ENCODE assay signal across 19 mouse cellular contexts in the genomic region with DNA sequence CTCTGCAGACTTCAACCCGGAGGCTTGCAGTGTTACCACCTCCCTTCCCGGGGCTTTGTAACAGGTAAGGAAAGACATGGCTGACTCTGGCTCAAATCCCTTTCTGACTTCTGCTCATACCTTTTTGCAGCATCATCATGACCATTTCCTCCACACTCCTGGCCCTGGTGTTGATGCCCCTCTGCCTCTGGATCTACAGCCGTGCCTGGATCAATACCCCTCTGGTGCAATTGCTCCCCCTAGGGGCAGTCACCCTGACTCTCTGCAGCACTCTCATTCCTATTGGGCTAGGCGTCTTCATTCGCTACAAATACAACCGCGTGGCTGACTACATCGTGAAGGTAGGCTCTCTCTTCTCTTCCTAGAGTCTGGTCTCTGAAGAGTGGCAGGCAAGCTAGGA. TPM values are rescaled to one million over a fixed set of nuclear protein-coding genes. Genes with fewer than 3 reads are reported as not detected.
DNase-seq lines count a peak whose midpoint lies in the region; ATAC-seq and TF ChIP-seq lines count a peak whose summit lies in the region.
"Not testable (repeated sequence)": the region's sequence is repeated elsewhere in the genome, so short reads cannot be mapped to it uniquely, and the experiment has no call there.
"Had no signal": no experiment of that assay in that cellular context is flagged by ENCODE, and none has a peak within 500 bp of the region (broad histone marks: within the 10 kb centered on the region; RNA-seq: fewer than 3 reads in every experiment).

No protein-coding gene starts in this region.

- TF ChIP-seq POLR2A in brain, embryonic 14.5 days (IDR thresholded peaks at IDR 0.05; ENCODE audit: borderline replicate concordance, extremely low read depth, insufficient read depth, insufficient read length, poor library complexity, severe bottlenecking); small intestine, adult 2 months (IDR thresholded peaks at IDR 0.05; ENCODE audit: low read depth, low read length): not testable (repeated sequence)

- in situ Hi-C loops in Patski (cut with MboI; ENCODE audit: low pct_unique_long_range_greater_than_20kb), result not testable (repeated sequence)

- H3K9me3 ChIP-seq in liver, embryonic 11.5 days (ENCODE audit: control insufficient read depth, low read length), result not testable (repeated sequence)

- H3K4me1 ChIP-seq in liver, embryonic 11.5 days (replicated peaks; ENCODE audit: control insufficient read depth, insufficient read depth, low read length); small intestine, adult 2 months (ENCODE audit: control insufficient read depth, insufficient read depth, insufficient read length, low read length): not testable (repeated sequence)

- not testable (repeated sequence) for H3K27ac ChIP-seq in liver, embryonic 11.5 days (ENCODE audit: low read depth, low read length); small intestine, adult 2 months (ENCODE audit: insufficient read depth, low read depth, low read length)

- DNase-seq in B cell, adult 2 months, result peak; percentile 30 to 39
- not testable (repeated sequence) for DNase-seq in Patski (ENCODE audit: low read depth, low spot score); brain, embryonic 14.5 days (ENCODE audit: low read depth); liver, embryonic 11.5 days (ENCODE audit: low spot score)
- DNase-seq in heart, adult 11 months, result peak; percentile 88

- not testable (repeated sequence) for H3K36me3 ChIP-seq in liver, embryonic 11.5 days (ENCODE audit: control insufficient read depth, insufficient read depth, low read length); small intestine, adult 2 months (ENCODE audit: control insufficient read depth, insufficient read depth, low read length)

- 37% methylated on average over 8 of the region's 8 CpGs for WGBS in liver, embryonic 11.5 days
- WGBS in small intestine, adult 2 months, result 28% methylated on average over 8 of the region's 8 CpGs

- TF ChIP-seq CTCF in Patski (IDR thresholded peaks at IDR 0.05), result peak; percentile 45
- peak; percentile 18; the same call in 1 of the 2 replicates for TF ChIP-seq CTCF in brain, embryonic 14.5 days (IDR thresholded peaks at IDR 0.05; ENCODE audit: borderline replicate concordance, extremely low read depth, insufficient read depth, insufficient read length)
- TF ChIP-seq CTCF in small intestine, adult 2 months (IDR thresholded peaks at IDR 0.05; ENCODE audit: extremely low read depth, insufficient read length, insufficient replicate concordance, low read depth, low read length), result peak; percentile 26; the same call in 1 of the 2 replicates

- ATAC-seq in Patski, result not testable (repeated sequence)
- ATAC-seq in inflammation-experienced regulatory T-cells, adult 6 months, result peak; percentile 80
- ATAC-seq in liver, embryonic 11.5 days (replicated peaks; ENCODE audit: low FRiP score), result 0 out of 2 replicates have a peak, but pooled peaks have one; percentile 43
- ATAC-seq in megakaryocyte progenitor cell, adult 5-6 weeks (replicated peaks; ENCODE audit: poor library complexity), result peak; percentile 87

- not testable (repeated sequence) for H3K27me3 ChIP-seq in Patski
- H3K27me3 ChIP-seq in liver, embryonic 11.5 days (replicated peaks; ENCODE audit: control insufficient read depth, insufficient read depth, low read length), result peaks cover 41% of the 10 kb centered on the region
- peaks cover 26% of the 10 kb centered on the region for H3K27me3 ChIP-seq in small intestine, adult 2 months (ENCODE audit: control insufficient read depth, insufficient read depth, low read length)

- POLR2A ChIA-PET in Patski (lab: Charles Lee), result not testable (repeated sequence)

- not testable (repeated sequence) for H3K9ac ChIP-seq in liver, embryonic 11.5 days (ENCODE audit: low read depth, low read length)

- CTCF ChIA-PET in Patski (lab: Charles Lee), result not testable (repeated sequence)

- not testable (repeated sequence) for H3K4me3 ChIP-seq in liver, embryonic 11.5 days (ENCODE audit: low read depth, low read length); small intestine, adult 2 months (ENCODE audit: low read depth, low read length)

- not testable (repeated sequence) for H3K4me2 ChIP-seq in liver, embryonic 11.5 days

RNA-seq across cellular contexts. Expression of gene Slc10a4, which starts 1.5 kb away (rescaled TPM):
- not detected for polyA plus RNA-seq in Patski (2021)
- 20.7 and 23.6 TPM in 2 replicates for polyA plus RNA-seq in brain, embryonic 14.5 days (2012; rRNA removed)
- polyA plus RNA-seq in inflammation-experienced regulatory T-cells, adult 6 months (2017; shearing (Covaris generic)), result not detected
- polyA plus RNA-seq in liver, embryonic 11.5 days (2014; fragmentation: Nextera tagmentation; extraction: Ambion mirVana), result 0.37 and 0.62 TPM in 2 replicates
- not detected in 2 replicates for total RNA-seq in megakaryocyte progenitor cell, adult 5-6 weeks (2015)
- total RNA-seq in megakaryocyte progenitor cell, adult 5-6 weeks (2017), result not detected in 2 replicates
- 0.89 and 1.6 TPM in 2 replicates for polyA plus RNA-seq in small intestine, adult 2 months (2012; rRNA removed)
- total RNA-seq: gastrocnemius, adult 8-10 months had no signal
- polyA plus RNA-seq: C2C12 had no signal

RNA-seq across cellular contexts. Expression of gene Gm10135, which starts 33.7 kb away (rescaled TPM):
- polyA plus RNA-seq in Patski (2021), result not detected
- polyA plus RNA-seq in brain, embryonic 14.5 days (2012; rRNA removed), result not detected in 2 replicates
- not detected for polyA plus RNA-seq in inflammation-experienced regulatory T-cells, adult 6 months (2017; shearing (Covaris generic))
- not detected in 2 replicates for polyA plus RNA-seq in liver, embryonic 11.5 days (2014; fragmentation: Nextera tagmentation; extraction: Ambion mirVana)
- not detected in 2 replicates for total RNA-seq in megakaryocyte progenitor cell, adult 5-6 weeks (2015)
- 1.3 and 4.6 TPM in 2 replicates for total RNA-seq in megakaryocyte progenitor cell, adult 5-6 weeks (2017)
- not detected in 2 replicates for polyA plus RNA-seq in small intestine, adult 2 months (2012; rRNA removed)
- total RNA-seq: gastrocnemius, adult 8-10 months; layer of hippocampus, postnatal 25 days had no signal
- polyA plus RNA-seq: C2C12; embryonic facial prominence, embryonic 15.5 days; forebrain, embryonic 14.5 days; heart, embryonic 12.5 days; hindbrain, embryonic 14.5 days; limb, embryonic 10.5 days; lung, embryonic 15.5 days; midbrain, embryonic 13.5 days; neural tube, embryonic 14.5 days had no signal
